Mouse (Mus musculus): ENCODE results near the gene Olfr594. TPM values are rescaled to one million over a fixed set of nuclear protein-coding genes. Genes with fewer than 3 reads are reported as not detected.
"Not testable (repeated sequence)": the region's sequence is repeated elsewhere in the genome, so short reads cannot be mapped to it uniquely, and the experiment has no call there.

Gene Olfr594
- not detected in 2 replicates for polyA plus RNA-seq (2012; rRNA removed)

GRCm38 (mm10) chr7:103216696-103217095 is at the start of gene Olfr594:
TSS of gene Olfr594 (plus strand) at chr7:103216996.
- Histone ChIP-seq H3K4me3 (ENCODE audit: control insufficient read depth, low read depth, low read length) (no peak within 1 kb of the TSS), H3K36me3 (ENCODE audit: control insufficient read depth, insufficient read depth, low read length) (no peaks in the 10 kb centered on the region), H3K27ac (ENCODE audit: control insufficient read depth, insufficient read depth, low read depth, low read length) (no peak within 1 kb of the TSS), H3K4me1 (ENCODE audit: control insufficient read depth, insufficient read depth, low read length) (no peaks in the 10 kb centered on the region), H3K27me3 (ENCODE audit: control insufficient read depth, insufficient read depth, low read length) (no peaks in the 10 kb centered on the region)
- TF ChIP-seq CTCF (IDR thresholded peaks at IDR 0.05; ENCODE audit: control insufficient read depth, insufficient read depth, insufficient replicate concordance, low read depth, low read length) = no peak
- TF ChIP-seq POLR2A (IDR thresholded peaks at IDR 0.05; ENCODE audit: control insufficient read depth, low read depth, low read length) = no peak

GRCm38 (mm10) chr7:103169697-103170096 is 47.1 kb upstream of the Olfr594 start:
- H3K4me3 ChIP-seq (ENCODE audit: control insufficient read depth, low read depth, low read length) = no peak overlapping the region
- no peak overlapping the region for H3K27ac ChIP-seq (ENCODE audit: control insufficient read depth, insufficient read depth, low read depth, low read length)
- no peaks in the 10 kb centered on the region for H3K4me1 ChIP-seq (ENCODE audit: control insufficient read depth, insufficient read depth, low read length)
- TF ChIP-seq POLR2A (IDR thresholded peaks at IDR 0.05; ENCODE audit: control insufficient read depth, low read depth, low read length) (no peak), CTCF (IDR thresholded peaks at IDR 0.05; ENCODE audit: control insufficient read depth, insufficient read depth, insufficient replicate concordance, low read depth, low read length) (no peak)
- H3K36me3 ChIP-seq (ENCODE audit: control insufficient read depth, insufficient read depth, low read length) = no peaks in the 10 kb centered on the region
- H3K27me3 ChIP-seq (ENCODE audit: control insufficient read depth, insufficient read depth, low read length) = no peaks in the 10 kb centered on the region

GRCm38 (mm10) chr7:103178240-103178639 is 38.6 kb upstream of the Olfr594 start, which contains the start of gene Olfr591:
TSS of gene Olfr591 (minus strand) at chr7:103178340.
- Histone ChIP-seq H3K27me3 (ENCODE audit: control insufficient read depth, insufficient read depth, low read length) (no peaks in the 10 kb centered on the region), H3K4me1 (ENCODE audit: control insufficient read depth, insufficient read depth, low read length) (no peaks in the 10 kb centered on the region), H3K27ac (ENCODE audit: control insufficient read depth, insufficient read depth, low read depth, low read length) (no peak within 1 kb of the TSS), H3K4me3 (ENCODE audit: control insufficient read depth, low read depth, low read length) (no peak within 1 kb of the TSS), H3K36me3 (ENCODE audit: control insufficient read depth, insufficient read depth, low read length) (no peaks in the 10 kb centered on the region)
- TF ChIP-seq POLR2A (IDR thresholded peaks at IDR 0.05; ENCODE audit: control insufficient read depth, low read depth, low read length) (no peak), CTCF (IDR thresholded peaks at IDR 0.05; ENCODE audit: control insufficient read depth, insufficient read depth, insufficient replicate concordance, low read depth, low read length) (no peak)

- not testable (repeated sequence) for H3K4me3 ChIP-seq (ENCODE audit: control insufficient read depth, low read depth, low read length); H3K27me3 ChIP-seq (ENCODE audit: control insufficient read depth, insufficient read depth, low read length)
These were observed 32.3 kb upstream of the Olfr594 start, which contains the start of gene Olfr592 for GRCm38 (mm10) chr7:103184503-103184902. TSS of gene Olfr592 (plus strand) at chr7:103184803.

GRCm38 (mm10) chr7:103211562-103211961 is 5.2 kb upstream of the Olfr594 start, which contains the start of gene Olfr593:
TSS of gene Olfr593 (plus strand) at chr7:103211862.
- Histone ChIP-seq H3K27me3 (ENCODE audit: control insufficient read depth, insufficient read depth, low read length) (no peaks in the 10 kb centered on the region), H3K4me3 (ENCODE audit: control insufficient read depth, low read depth, low read length) (no peak within 1 kb of the TSS), H3K4me1 (ENCODE audit: control insufficient read depth, insufficient read depth, low read length) (no peaks in the 10 kb centered on the region), H3K36me3 (ENCODE audit: control insufficient read depth, insufficient read depth, low read length) (no peaks in the 10 kb centered on the region), H3K27ac (ENCODE audit: control insufficient read depth, insufficient read depth, low read depth, low read length) (no peak within 1 kb of the TSS)
- no peak for TF ChIP-seq POLR2A (IDR thresholded peaks at IDR 0.05; ENCODE audit: control insufficient read depth, low read depth, low read length)

More at GRCm38 (mm10) chr7:103184503-103184902, 32.3 kb upstream of the Olfr594 start, which contains the start of gene Olfr592:
- H3K36me3 ChIP-seq (ENCODE audit: control insufficient read depth, insufficient read depth, low read length); H3K27ac ChIP-seq (ENCODE audit: control insufficient read depth, insufficient read depth, low read depth, low read length); H3K4me1 ChIP-seq (ENCODE audit: control insufficient read depth, insufficient read depth, low read length): not testable (repeated sequence)

- not testable (repeated sequence) for H3K27me3 ChIP-seq (ENCODE audit: control insufficient read depth, insufficient read depth, low read length); H3K4me3 ChIP-seq (ENCODE audit: control insufficient read depth, low read depth, low read length); H3K27ac ChIP-seq (ENCODE audit: control insufficient read depth, insufficient read depth, low read depth, low read length); H3K36me3 ChIP-seq (ENCODE audit: control insufficient read depth, insufficient read depth, low read length); H3K4me1 ChIP-seq (ENCODE audit: control insufficient read depth, insufficient read depth, low read length)
These were observed 4.7 kb upstream of the Olfr594 start for GRCm38 (mm10) chr7:103212050-103212449.

GRCm38 (mm10) chr7:103252405-103252804 is 35.6 kb downstream of the Olfr594 start, which contains the start of gene Usp17ld:
TSS of gene Usp17ld (minus strand) at chr7:103252505.
- H3K36me3 ChIP-seq (ENCODE audit: control insufficient read depth, insufficient read depth, low read length); H3K4me1 ChIP-seq (ENCODE audit: control insufficient read depth, insufficient read depth, low read length); H3K27me3 ChIP-seq (ENCODE audit: control insufficient read depth, insufficient read depth, low read length); H3K4me3 ChIP-seq (ENCODE audit: control insufficient read depth, low read depth, low read length); H3K27ac ChIP-seq (ENCODE audit: control insufficient read depth, insufficient read depth, low read depth, low read length): not testable (repeated sequence)

Other genes with a start within 250 kb of the Olfr594 start
- gene Olfr577, start 241.1 kb upstream of the Olfr594 start, polyA plus RNA-seq (2012; rRNA removed) = not detected in 2 replicates
- gene Olfr578, start 227.7 kb upstream of the Olfr594 start, polyA plus RNA-seq (2012; rRNA removed) = not detected in 2 replicates
- gene Olfr582, start 179.0 kb upstream of the Olfr594 start, polyA plus RNA-seq (2012; rRNA removed) = not detected in 2 replicates
- gene Olfr583, start 165.7 kb upstream of the Olfr594 start, polyA plus RNA-seq (2012; rRNA removed) = not detected in 2 replicates
- gene Olfr584, start 135.1 kb upstream of the Olfr594 start, polyA plus RNA-seq (2012; rRNA removed) = not detected in 2 replicates
- gene Olfr585, start 119.3 kb upstream of the Olfr594 start, polyA plus RNA-seq (2012; rRNA removed) = not detected in 2 replicates
- not detected in 2 replicates for gene Olfr586, start 91.4 kb upstream of the Olfr594 start, polyA plus RNA-seq (2012; rRNA removed)
- not detected in 2 replicates for gene Olfr588-ps1, start 76.1 kb upstream of the Olfr594 start, polyA plus RNA-seq (2012; rRNA removed)
- gene Olfr589, start 60.6 kb upstream of the Olfr594 start, polyA plus RNA-seq (2012; rRNA removed) = not detected in 2 replicates
- gene Olfr591, start 38.7 kb upstream of the Olfr594 start, polyA plus RNA-seq (2012; rRNA removed) = not detected in 2 replicates
- not detected in 2 replicates for gene Olfr592, start 32.2 kb upstream of the Olfr594 start, polyA plus RNA-seq (2012; rRNA removed)
- not detected in 2 replicates for gene Olfr593, start 5.1 kb upstream of the Olfr594 start, polyA plus RNA-seq (2012; rRNA removed)
- gene Usp17ld, start 35.5 kb downstream of the Olfr594 start, polyA plus RNA-seq (2012; rRNA removed) = not detected in 2 replicates
- not detected in 2 replicates for gene Olfr596, start 88.7 kb downstream of the Olfr594 start, polyA plus RNA-seq (2012; rRNA removed)
- not detected in 2 replicates for gene Olfr597, start 99.3 kb downstream of the Olfr594 start, polyA plus RNA-seq (2012; rRNA removed)
- gene Olfr598, start 106.6 kb downstream of the Olfr594 start, polyA plus RNA-seq (2012; rRNA removed) = not detected in 2 replicates
- not detected in 2 replicates for gene Olfr599, start 118.9 kb downstream of the Olfr594 start, polyA plus RNA-seq (2012; rRNA removed)
- not detected in 2 replicates for gene Olfr600, start 132.7 kb downstream of the Olfr594 start, polyA plus RNA-seq (2012; rRNA removed)
- not detected in 2 replicates for gene Olfr601, start 145.7 kb downstream of the Olfr594 start, polyA plus RNA-seq (2012; rRNA removed)
- gene Olfr603, start 169.2 kb downstream of the Olfr594 start, polyA plus RNA-seq (2012; rRNA removed) = 0.11 TPM in 1 of 2 replicates, not detected in the other
- gene Usp17lc, start 198.1 kb downstream of the Olfr594 start, polyA plus RNA-seq (2012; rRNA removed) = not detected in 2 replicates
- gene Olfr605, start 228.4 kb downstream of the Olfr594 start, polyA plus RNA-seq (2012; rRNA removed) = not detected in 2 replicates
- not detected in 2 replicates for gene Olfr606, start 232.1 kb downstream of the Olfr594 start, polyA plus RNA-seq (2012; rRNA removed)
- not detected in 2 replicates for gene Olfr607, start 247.2 kb downstream of the Olfr594 start, polyA plus RNA-seq (2012; rRNA removed)

All from testis, adult 2 months (tissue).